Mouse (Mus musculus) thymus, adult 2 months (tissue): ENCODE results near the gene Fam160b1. TPM values are rescaled to one million over a fixed set of nuclear protein-coding genes. Genes with fewer than 3 reads are reported as not detected.

Experiments used
- DNase-seq: peaks from one replicate; pipeline ENCODE4 v3.0.0; 2021
- H3K27ac ChIP-seq: fragments of 200-500 bp; 2 replicates; pipeline ENCODE4 v1.5.1; 2012; ENCODE audit warnings: low read length, control low read depth; ENCODE audit not compliant: control insufficient read depth, insufficient read depth
- H3K27me3 ChIP-seq: fragments of 200-500 bp; 2 replicates; pipeline ENCODE4 v1.6.1; 2012; ENCODE audit warnings: mild to moderate bottlenecking, low read length, moderate library complexity, mixed read lengths; ENCODE audit not compliant: control insufficient read depth, insufficient read depth
- H3K36me3 ChIP-seq: fragments of 200-500 bp; 2 replicates; pipeline ENCODE4 v1.6.1; 2012; ENCODE audit warnings: mild to moderate bottlenecking, low read length, moderate library complexity; ENCODE audit not compliant: control insufficient read depth, insufficient read depth
- H3K4me1 ChIP-seq: fragments of 200-500 bp; replicated peaks from 2 replicates; pipeline ENCODE4 v1.6.1; 2012; ENCODE audit warnings: low read length; ENCODE audit not compliant: control insufficient read depth, insufficient read depth
- H3K4me3 ChIP-seq: fragments of 200-500 bp; 2 replicates; pipeline ENCODE4 v1.5.1; 2012; ENCODE audit warnings: mild to moderate bottlenecking, low read length, control low read depth, moderate library complexity; ENCODE audit not compliant: control insufficient read depth, insufficient read depth
- CTCF ChIP-seq: fragments of 200-500 bp; IDR thresholded peaks from 2 replicates; pipeline ENCODE4 v1.5.1; 2012; ENCODE audit warnings: mild to moderate bottlenecking, control low read depth, low read length, moderate library complexity, borderline replicate concordance; ENCODE audit not compliant: control insufficient read depth, poor library complexity, insufficient read depth; ENCODE audit errors: extremely low read depth
- POLR2A ChIP-seq: fragments of 200-500 bp; IDR thresholded peaks from 2 replicates; pipeline ENCODE4 v1.6.1; 2012; ENCODE audit warnings: mild to moderate bottlenecking, low read length, control low read depth, moderate library complexity; ENCODE audit not compliant: control insufficient read depth, poor library complexity, insufficient read depth; ENCODE audit errors: extremely low read depth
- WGBS: fragments of 180-500 bp; shearing (Covaris S2); methylation state at CpG from one replicate; pipeline ENCODE4 v1.1.7; 2018; 5-methylcytosine and 5-hydroxymethylcytosine counted together
- polyA plus RNA-seq: library from polyadenylated mRNA; depleted of rRNA; stranded (reverse); fragments of >200 nt; gene quantifications from 2 replicates; pipeline ENCODE4 v1.2.3, GENCODE M21; 2012; rRNA removed

The Fam160b1 gene
- 26.1 and 28.3 TPM in 2 replicates for polyA plus RNA-seq

GRCm38 (mm10) chr19:57360341-57361130 lies at the start of gene Fam160b1:
Gene Fam160b1, plus strand, starts transcription at chr19:57360680.
- Histone ChIP-seq H3K27me3 (no peaks in the 10 kb centered on the region), H3K36me3 (no peaks in the 10 kb centered on the region), H3K27ac (peak within 1 kb of the TSS; percentile 76), H3K4me1 (peaks cover 52% of the 10 kb centered on the region), H3K4me3 (peak within 1 kb of the TSS; percentile 92)
- TF ChIP-seq POLR2A (peak; percentile 71; the same call in 1 of the 2 replicates), CTCF (peak; percentile 93)
- under 1% methylated on average over 69 of the region's 70 CpGs for WGBS
- peak; percentile 95 for DNase-seq

GRCm38 (mm10) chr19:57313226-57313625 lies 47.3 kb upstream of the Fam160b1 start:
- 84% methylated on average over 10 of the region's 10 CpGs for WGBS
- H3K4me3 ChIP-seq, result no peak overlapping the region

GRCm38 (mm10) chr19:57313891-57314345 lies 46.6 kb upstream of the Fam160b1 start:
- Histone ChIP-seq H3K4me1 (peaks cover 9% of the 10 kb centered on the region; the same call in 1 of the 2 replicates), H3K4me3 (no peak overlapping the region), H3K27me3 (peaks cover 20% of the 10 kb centered on the region), H3K27ac (no peak overlapping the region), H3K36me3 (no peaks in the 10 kb centered on the region)
- no peak for DNase-seq
- 77% methylated on average over 3 of the region's 3 CpGs for WGBS
- no peak for TF ChIP-seq CTCF
- TF ChIP-seq POLR2A, result no peak

More at GRCm38 (mm10) chr19:57313226-57313625, 47.3 kb upstream of the Fam160b1 start:
- no peak overlapping the region for H3K27ac ChIP-seq
- no peaks in the 10 kb centered on the region for H3K36me3 ChIP-seq
- no peak for DNase-seq
- peaks cover 20% of the 10 kb centered on the region for H3K27me3 ChIP-seq
- peaks cover 9% of the 10 kb centered on the region; the same call in 1 of the 2 replicates for H3K4me1 ChIP-seq
- no peak for TF ChIP-seq POLR2A
- TF ChIP-seq CTCF, result no peak

- H3K27me3 ChIP-seq, result peaks cover 20% of the 10 kb centered on the region
- H3K36me3 ChIP-seq, result no peaks in the 10 kb centered on the region
- no peak within 1 kb of the TSS for H3K27ac ChIP-seq
- no peak for DNase-seq
- H3K4me1 ChIP-seq, result peaks cover 9% of the 10 kb centered on the region; the same call in 1 of the 2 replicates
- peak within 1 kb of the TSS; percentile 2; the same call in 1 of the 2 replicates for H3K4me3 ChIP-seq
- under 1% methylated on average over 52 of the region's 52 CpGs for WGBS
- no peak for TF ChIP-seq POLR2A
- no peak for TF ChIP-seq CTCF
Measured at GRCm38 (mm10) chr19:57314346-57315012, 46.0 kb upstream of the Fam160b1 start, which contains the start of gene Ablim1. Gene Ablim1, minus strand, starts transcription at chr19:57314919.

- DNase-seq, result no peak
- Histone ChIP-seq H3K36me3 (no peaks in the 10 kb centered on the region), H3K27me3 (peaks cover 20% of the 10 kb centered on the region), H3K4me3 (no peak overlapping the region), H3K4me1 (peaks cover 9% of the 10 kb centered on the region; the same call in 1 of the 2 replicates), H3K27ac (no peak overlapping the region)
- WGBS, result 54% methylated on average over 11 of the region's 11 CpGs
- TF ChIP-seq CTCF (no peak), POLR2A (no peak)
Measured at GRCm38 (mm10) chr19:57315013-57315565, 45.4 kb upstream of the Fam160b1 start.

GRCm38 (mm10) chr19:57316597-57316996 lies 43.9 kb upstream of the Fam160b1 start:
- no peak for DNase-seq
- H3K4me3 ChIP-seq, result no peak overlapping the region
- H3K4me1 ChIP-seq, result peaks cover 9% of the 10 kb centered on the region; the same call in 1 of the 2 replicates
- H3K27ac ChIP-seq, result no peak overlapping the region
- 96% methylated on average over 3 of the region's 3 CpGs for WGBS
- no peaks in the 10 kb centered on the region for H3K36me3 ChIP-seq
- TF ChIP-seq CTCF, result no peak
- no peak for TF ChIP-seq POLR2A
- peaks cover 20% of the 10 kb centered on the region for H3K27me3 ChIP-seq
